Mouse (Mus musculus) 3134 (cell line): ENCODE results near the gene Tfap4.
"Not testable (repeated sequence)": the region's sequence is repeated elsewhere in the genome, so short reads cannot be mapped to it uniquely, and the experiment has no call there.

Experiments
- DNase-seq: peaks from one replicate; pipeline ENCODE4 v3.0.0-alpha.2; 2011; ENCODE audit warnings: low spot score; ENCODE audit not compliant: insufficient read length; ENCODE audit errors: extremely low read depth

The Tfap4 gene

GRCm38 (mm10) chr16:4593971-4594813 lies 34.5 kb upstream of the Tfap4 start, which contains the start of gene Glis2:
Gene Glis2, plus strand, starts transcription at chr16:4594713.
- DNase-seq = peak; percentile 86

GRCm38 (mm10) chr16:4592909-4593875 lies 33.5 kb upstream of the Tfap4 start:
- no peak for DNase-seq

GRCm38 (mm10) chr16:4590236-4590635 lies 30.6 kb upstream of the Tfap4 start:
- DNase-seq = no peak

- DNase-seq = peak; percentile 65
These were observed 28.0 kb upstream of the Tfap4 start for GRCm38 (mm10) chr16:4587516-4588210.

- peak; percentile 100 for DNase-seq
These were observed 27.0 kb upstream of the Tfap4 start for GRCm38 (mm10) chr16:4586531-4587123.

- no peak for DNase-seq
These were observed 26.2 kb upstream of the Tfap4 start for GRCm38 (mm10) chr16:4585642-4586530.

GRCm38 (mm10) chr16:4584438-4584837 lies 24.8 kb upstream of the Tfap4 start:
- DNase-seq = no peak

- no peak for DNase-seq
These were observed 24.2 kb upstream of the Tfap4 start for GRCm38 (mm10) chr16:4583807-4584206.

GRCm38 (mm10) chr16:4581179-4581578 lies 21.5 kb upstream of the Tfap4 start:
- DNase-seq = not testable (repeated sequence)

- DNase-seq = no peak
These were observed 19.0 kb upstream of the Tfap4 start for GRCm38 (mm10) chr16:4578630-4579029.

- no peak for DNase-seq
These were observed 17.2 kb upstream of the Tfap4 start for GRCm38 (mm10) chr16:4576873-4577272.

- no peak for DNase-seq
These were observed 16.4 kb upstream of the Tfap4 start for GRCm38 (mm10) chr16:4576038-4576437.

- DNase-seq = no peak
These were observed 11.1 kb upstream of the Tfap4 start for GRCm38 (mm10) chr16:4570737-4571136.

GRCm38 (mm10) chr16:4567912-4568311 lies 8.3 kb upstream of the Tfap4 start:
- DNase-seq = no peak

GRCm38 (mm10) chr16:4560145-4560952 lies 695 bp upstream of the Tfap4 start:
- DNase-seq = no peak

- peak; percentile 83 for DNase-seq
These were observed 548 bp downstream of the Tfap4 start for GRCm38 (mm10) chr16:4558980-4559631.

- DNase-seq = peak; percentile 92
These were observed 1.2 kb downstream of the Tfap4 start for GRCm38 (mm10) chr16:4558384-4558979.

GRCm38 (mm10) chr16:4557949-4558348 lies 1.7 kb downstream of the Tfap4 start:
- DNase-seq = peak; percentile 81
